Mouse (Mus musculus) midbrain, embryonic 12.5 days (tissue): ENCODE data around the gene Gpatch8. TPM values are rescaled to one million over a fixed set of nuclear protein-coding genes. Genes with fewer than 3 reads are reported as not detected.

Source experiments
- ATAC-seq: fragments of 200-750 bp; cut with Nextera tagmentation; 2 replicates; pipeline ENCODE4 v1.8.0; 2017; ENCODE audit warnings: low read depth, moderate TSS enrichment, moderate library complexity; ENCODE audit not compliant: low FRiP score
- H3K27ac ChIP-seq: fragments of 300-500 bp; sonication (generic); replicated peaks from 2 replicates; pipeline ENCODE4 v1.5.1; 2016; ENCODE audit warnings: mild to moderate bottlenecking
- H3K27me3 ChIP-seq: fragments of 300-500 bp; sonication (generic); 2 replicates; pipeline ENCODE4 v1.6.1; 2016; ENCODE audit warnings: mild to moderate bottlenecking
- H3K36me3 ChIP-seq: fragments of 300-500 bp; sonication (generic); 2 replicates; pipeline ENCODE4 v1.6.1; 2016
- H3K4me1 ChIP-seq: fragments of 300-500 bp; sonication (generic); 2 replicates; pipeline ENCODE4 v1.6.1; 2016
- H3K4me2 ChIP-seq: fragments of 300-500 bp; sonication (generic); replicated peaks from 2 replicates; pipeline ENCODE4 v1.6.1; 2016; ENCODE audit warnings: mild to moderate bottlenecking, moderate library complexity
- H3K4me3 ChIP-seq: fragments of 300-500 bp; sonication (generic); 2 replicates; pipeline ENCODE4 v1.5.1; 2016; ENCODE audit warnings: mild to moderate bottlenecking
- H3K9ac ChIP-seq: fragments of 300-500 bp; sonication (generic); replicated peaks from 2 replicates; pipeline ENCODE4 v1.6.1; 2016; ENCODE audit warnings: mild to moderate bottlenecking, moderate library complexity
- H3K9me3 ChIP-seq: fragments of 300-500 bp; sonication (generic); 2 replicates; pipeline ENCODE4 v1.6.1; 2016; ENCODE audit warnings: mild to moderate bottlenecking
- WGBS: fragments of 180-500 bp; shearing (Covaris S2); methylation state at CpG from one replicate; pipeline ENCODE4 v1.1.7; 2016; 5-methylcytosine and 5-hydroxymethylcytosine counted together
- polyA plus RNA-seq: library from polyadenylated mRNA; unstranded; fragments of >200 nt; fragmentation: Nextera tagmentation; extraction: Ambion mirVana; gene quantifications from 2 replicates; pipeline ENCODE4 v1.2.1, GENCODE M21; 2016

Gpatch8 gene
- polyA plus RNA-seq, 1 experiment from 2014 or later: 78.5 TPM

DNA sequence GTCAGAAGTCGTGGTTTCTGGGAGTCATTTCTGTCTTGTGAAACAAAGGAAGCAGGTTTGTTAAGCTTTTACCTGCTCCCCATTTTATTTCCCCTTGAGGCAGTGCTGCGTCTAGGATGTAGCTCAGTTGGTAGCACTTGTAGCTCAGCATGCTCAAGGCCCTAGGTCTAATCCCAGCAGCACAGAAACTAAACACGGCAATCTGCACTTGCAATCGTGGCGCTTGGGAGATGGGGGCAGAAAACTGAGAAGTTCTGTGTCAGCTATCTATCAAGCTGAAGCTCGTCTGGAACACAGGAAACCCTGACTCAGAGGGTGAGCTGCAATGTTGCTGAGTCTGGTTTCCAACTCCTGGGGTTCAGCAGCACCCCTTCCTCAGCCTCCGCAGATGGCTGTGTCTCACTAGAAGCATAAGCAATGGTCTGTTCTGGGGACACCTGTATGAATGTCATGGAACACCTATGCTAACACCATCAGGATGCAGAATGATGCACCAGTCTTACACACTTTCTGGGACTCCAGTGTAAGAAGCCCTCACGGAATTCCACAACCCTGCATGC, 127.1 kb downstream of the Gpatch8 start:
- Histone ChIP-seq H3K27me3 (peaks cover 21% of the 10 kb centered on the region), H3K27ac (no peak overlapping the region), H3K9ac (no peak overlapping the region), H3K4me2 (no peak overlapping the region), H3K9me3 (no peaks in the 10 kb centered on the region), H3K36me3 (peaks cover 4% of the 10 kb centered on the region), H3K4me3 (no peak overlapping the region), H3K4me1 (peaks cover 16% of the 10 kb centered on the region)
- 68% methylated on average over 8 of the region's 8 CpGs for WGBS
- no peak for ATAC-seq

Other genes starting within 250 kb of the Gpatch8 start
- 102 and 121 TPM in 2 replicates for gene Ubtf, start 236.7 kb downstream of the Gpatch8 start, polyA plus RNA-seq
- gene Slc4a1, start 190.2 kb downstream of the Gpatch8 start, polyA plus RNA-seq: 26.7 and 30.4 TPM in 2 replicates
- gene Rundc3a, start 163.0 kb downstream of the Gpatch8 start, polyA plus RNA-seq: 117 and 133 TPM in 2 replicates
- 163 and 173 TPM in 2 replicates for gene Slc25a39, start 148.4 kb downstream of the Gpatch8 start, polyA plus RNA-seq
- 67.0 and 82.7 TPM in 2 replicates for gene Grn, start 126.1 kb downstream of the Gpatch8 start, polyA plus RNA-seq
- 17.6 and 18.0 TPM in 2 replicates for gene Fam171a2, start 108.7 kb downstream of the Gpatch8 start, polyA plus RNA-seq
- gene Itga2b, start 86.3 kb downstream of the Gpatch8 start, polyA plus RNA-seq: 5.4 and 7.1 TPM in 2 replicates
- 8.3 and 10.5 TPM in 2 replicates for gene Gm11627, start 23.1 kb upstream of the Gpatch8 start, polyA plus RNA-seq
- 34.7 and 37.9 TPM in 2 replicates for gene Fzd2, start 48.0 kb upstream of the Gpatch8 start, polyA plus RNA-seq
- 0.31 and 0.47 TPM in 2 replicates for gene Meioc, start 107.3 kb upstream of the Gpatch8 start, polyA plus RNA-seq
- gene Ccdc43, start 141.4 kb upstream of the Gpatch8 start, polyA plus RNA-seq: 47.9 and 56.3 TPM in 2 replicates
- gene Adam11, start 205.0 kb upstream of the Gpatch8 start, polyA plus RNA-seq: 24.1 and 28.8 TPM in 2 replicates